Mouse (Mus musculus) thymus, postnatal 14 days (tissue): Measurements from ENCODE around the gene 2410004P03Rik.
"Not testable (repeated sequence)": the region's sequence is repeated elsewhere in the genome, so short reads cannot be mapped to it uniquely, and the experiment has no call there.

Experiments used
- DNase-seq: peaks from one replicate; pipeline ENCODE4 v3.0.0; 2021

2410004P03Rik gene

DNA sequence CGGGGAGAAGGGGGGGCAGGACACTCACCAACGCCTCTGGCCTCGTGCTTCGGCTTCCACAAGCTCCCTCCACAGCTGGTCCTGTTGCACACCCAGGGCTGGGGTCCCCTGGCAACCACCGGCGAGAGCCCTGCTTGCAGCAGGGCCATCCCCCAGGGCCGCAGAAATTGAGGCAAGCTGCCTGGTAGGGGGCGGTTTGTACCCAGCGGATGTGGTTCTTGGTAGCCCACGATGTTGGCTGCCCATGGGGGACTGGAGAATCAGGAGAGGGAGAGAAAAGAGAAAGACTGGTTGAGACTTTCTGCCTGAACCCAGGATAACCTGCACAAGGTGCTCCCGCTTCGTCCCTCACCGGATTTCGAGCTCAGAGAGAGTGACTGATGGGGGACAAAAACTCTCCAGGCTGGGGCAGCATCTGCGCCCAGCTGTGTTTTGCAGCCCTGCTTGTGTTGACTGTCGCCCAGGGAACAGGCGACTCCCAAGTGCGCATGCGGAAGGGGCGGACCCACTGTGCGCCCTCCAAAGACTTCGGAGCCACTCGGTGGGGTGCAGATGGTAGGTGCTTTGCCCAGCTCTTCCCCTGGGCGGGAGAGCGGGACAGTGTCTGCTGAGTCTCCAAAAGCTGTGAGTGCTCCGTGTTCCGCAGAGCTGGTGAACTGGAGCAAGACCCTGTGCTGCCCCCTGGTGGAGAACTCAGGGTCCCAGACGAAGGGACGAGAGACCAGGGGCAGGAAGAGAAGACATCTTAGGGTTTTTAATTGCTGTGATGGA is at the start of gene 2410004P03Rik:
Gene 2410004P03Rik (minus strand): TSS at position 628 of the 771 bp plus-strand sequence.
- DNase-seq = peak; percentile 88

DNA sequence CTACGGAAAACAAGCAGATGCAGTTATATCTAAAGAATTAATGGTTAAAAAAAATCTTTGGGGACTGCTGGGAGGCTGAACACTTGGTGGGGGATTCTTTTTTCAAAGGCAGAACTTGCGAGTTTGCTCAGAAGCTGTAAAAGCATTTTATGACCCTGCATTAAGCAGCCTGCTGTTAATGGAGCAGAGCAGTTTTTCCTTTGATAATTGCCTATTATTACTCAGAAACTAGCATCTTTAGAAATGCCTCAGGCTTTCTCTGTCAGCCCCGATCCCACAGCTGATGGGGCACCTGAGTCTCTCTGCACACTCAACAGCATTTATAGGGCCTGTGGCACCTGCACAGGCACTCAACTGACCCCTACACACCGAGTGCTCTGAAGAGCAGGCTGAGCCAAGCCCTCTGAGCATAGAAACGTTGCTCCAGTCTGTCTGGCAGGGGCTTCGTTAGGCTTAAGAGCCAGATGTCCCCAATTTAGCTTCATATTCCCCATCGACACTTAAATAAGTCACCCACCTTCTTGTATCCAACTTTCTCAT is 49.7 kb upstream of the 2410004P03Rik start:
- DNase-seq = no peak

DNA sequence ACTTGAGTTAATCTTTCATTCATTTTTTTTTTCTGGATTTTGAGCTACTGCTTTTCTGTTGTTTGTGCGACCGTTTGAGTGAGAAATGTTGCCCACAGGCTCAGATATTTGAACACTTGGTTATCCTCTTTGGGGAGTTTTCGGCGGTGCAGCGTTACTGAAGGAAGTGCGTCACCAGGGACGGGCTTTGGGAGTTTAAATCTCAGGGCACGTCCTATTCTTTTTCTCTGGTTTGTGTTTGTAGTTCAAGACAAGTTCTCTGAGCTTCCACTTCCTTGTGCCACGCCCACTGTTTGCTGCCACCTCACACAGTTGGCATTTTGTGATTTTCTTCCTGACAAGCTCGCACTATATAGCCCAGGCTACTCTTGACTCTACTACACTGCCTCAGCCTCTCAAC is 47.0 kb upstream of the 2410004P03Rik start:
- DNase-seq = no peak

GRCm38 (mm10) chr12:17057110-17057509 is 45.6 kb upstream of the 2410004P03Rik start:
- no peak for DNase-seq

DNA sequence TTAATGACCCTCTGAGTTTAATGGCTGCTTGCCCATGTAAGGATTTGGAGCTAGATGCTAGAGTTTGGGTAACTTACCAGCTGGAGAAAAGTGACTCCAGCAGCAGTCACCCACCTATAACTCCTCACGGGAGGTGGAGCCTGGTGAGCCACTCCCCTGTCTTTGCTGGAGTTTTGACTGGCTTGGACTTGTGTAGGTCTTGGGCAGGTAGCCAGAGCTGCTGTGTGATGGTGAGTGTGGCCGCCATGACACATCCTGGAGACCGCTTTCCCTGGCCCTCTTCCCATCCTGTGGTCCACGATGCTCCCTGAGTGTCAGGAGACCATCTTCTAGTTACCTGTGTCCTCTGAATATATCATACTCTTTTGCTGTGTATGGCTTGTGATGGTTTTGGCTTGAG is 44.2 kb upstream of the 2410004P03Rik start:
- no peak for DNase-seq

- DNase-seq = no peak
Observed at GRCm38 (mm10) chr12:17054691-17055090, 43.2 kb upstream of the 2410004P03Rik start.

DNA sequence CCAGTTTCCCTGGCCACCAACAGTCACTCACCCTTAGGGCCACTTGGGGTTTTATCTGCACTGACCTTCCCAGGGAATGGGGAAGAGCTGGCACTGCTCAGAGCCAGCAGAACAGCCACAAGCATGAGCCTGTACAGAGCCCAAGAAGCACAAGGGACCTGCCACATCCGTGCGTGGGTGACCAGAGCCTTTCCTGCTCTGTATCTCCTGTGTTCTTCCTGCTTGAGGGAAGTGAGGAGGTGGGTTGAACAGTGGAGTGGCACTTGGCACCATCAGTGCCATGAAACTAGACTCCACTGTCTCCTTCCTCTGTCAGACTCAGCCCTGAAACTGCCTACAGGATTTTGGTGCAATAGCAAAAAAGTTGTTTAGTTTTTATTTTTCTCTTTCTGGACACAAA is 41.1 kb upstream of the 2410004P03Rik start:
- DNase-seq = no peak

DNA sequence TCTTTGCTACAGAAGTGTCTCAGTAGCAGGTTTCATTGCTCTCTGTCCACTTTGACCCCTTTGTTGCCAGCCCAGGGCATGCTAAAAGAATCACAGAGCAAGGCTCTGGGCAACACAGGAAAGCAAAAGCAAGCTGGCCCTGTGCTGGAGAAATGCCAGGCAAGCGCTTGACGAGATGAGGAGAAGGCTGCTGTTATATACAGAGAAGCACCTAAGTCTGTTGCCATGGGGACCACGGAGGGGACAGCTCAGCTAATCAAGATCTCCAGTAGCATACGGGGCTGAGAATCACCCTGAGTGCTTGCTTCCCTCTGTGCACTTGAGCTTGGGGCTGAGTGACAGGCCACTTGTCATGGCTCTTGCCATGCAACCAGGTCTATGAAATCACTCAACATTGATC is 39.5 kb upstream of the 2410004P03Rik start:
- DNase-seq = no peak

DNA sequence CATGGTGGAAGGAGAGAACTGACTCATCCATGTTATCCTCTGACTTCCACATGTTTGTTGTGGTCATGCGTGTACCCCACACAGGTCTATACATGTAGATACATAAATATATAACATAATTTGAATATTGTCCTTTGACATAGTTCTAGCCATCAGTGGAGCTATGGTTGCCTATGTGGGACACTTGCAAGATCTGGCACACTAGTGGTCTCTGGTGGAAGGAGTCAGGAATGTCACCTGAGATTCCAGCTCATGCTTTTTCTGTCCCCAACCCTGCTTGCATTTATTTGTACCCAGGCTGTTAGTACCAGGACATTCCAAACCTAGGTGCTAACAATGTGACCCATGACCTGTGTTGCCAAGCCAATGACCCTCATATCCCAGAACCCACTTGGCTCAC is 38.3 kb upstream of the 2410004P03Rik start:
- DNase-seq = no peak

- no peak for DNase-seq
Observed at GRCm38 (mm10) chr12:17048979-17049612, 37.6 kb upstream of the 2410004P03Rik start.

DNA sequence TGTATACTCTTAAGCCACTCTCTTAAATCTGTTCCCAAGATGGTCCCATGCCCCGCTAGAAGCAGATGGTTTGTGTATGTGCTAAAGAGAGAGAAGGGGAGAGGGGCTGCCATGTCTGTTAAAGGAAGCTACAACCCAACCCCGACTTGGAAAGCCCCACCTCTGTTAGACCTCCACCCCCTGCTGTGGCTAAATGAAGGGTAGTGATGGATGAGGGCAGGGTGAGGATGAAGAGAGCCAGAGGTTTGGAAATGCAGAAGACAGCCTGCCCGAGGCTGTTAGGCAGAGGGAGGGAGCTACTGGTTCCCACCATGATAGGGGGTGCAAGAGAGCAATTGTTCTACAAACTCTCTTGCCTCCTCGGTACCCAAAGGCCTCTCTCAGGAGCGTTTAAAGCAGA is 31.8 kb upstream of the 2410004P03Rik start:
- DNase-seq = no peak

DNA sequence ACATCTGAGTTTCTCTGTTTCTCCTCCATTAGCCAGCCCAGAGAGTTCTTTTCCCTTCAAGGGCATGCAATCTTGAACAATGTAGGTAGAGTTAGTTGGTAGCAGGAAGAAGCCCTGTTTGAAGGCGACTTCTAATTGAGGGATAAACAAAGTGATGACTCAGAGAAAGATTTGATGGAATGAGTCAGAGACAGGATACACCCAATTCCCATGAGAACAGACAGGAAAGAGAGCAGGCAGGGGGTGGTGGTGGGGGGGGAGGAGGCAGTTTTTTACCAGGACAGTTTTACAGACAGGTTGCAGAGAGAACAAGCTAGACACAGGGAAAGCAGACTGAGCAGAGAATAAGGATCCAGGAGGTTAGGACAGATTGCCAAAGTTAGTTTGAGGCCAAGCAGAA is 29.0 kb upstream of the 2410004P03Rik start:
- DNase-seq = no peak

- no peak for DNase-seq
Observed at GRCm38 (mm10) chr12:17039415-17039814, 27.9 kb upstream of the 2410004P03Rik start.

GRCm38 (mm10) chr12:17038246-17038645 is 26.7 kb upstream of the 2410004P03Rik start:
- DNase-seq = no peak

DNA sequence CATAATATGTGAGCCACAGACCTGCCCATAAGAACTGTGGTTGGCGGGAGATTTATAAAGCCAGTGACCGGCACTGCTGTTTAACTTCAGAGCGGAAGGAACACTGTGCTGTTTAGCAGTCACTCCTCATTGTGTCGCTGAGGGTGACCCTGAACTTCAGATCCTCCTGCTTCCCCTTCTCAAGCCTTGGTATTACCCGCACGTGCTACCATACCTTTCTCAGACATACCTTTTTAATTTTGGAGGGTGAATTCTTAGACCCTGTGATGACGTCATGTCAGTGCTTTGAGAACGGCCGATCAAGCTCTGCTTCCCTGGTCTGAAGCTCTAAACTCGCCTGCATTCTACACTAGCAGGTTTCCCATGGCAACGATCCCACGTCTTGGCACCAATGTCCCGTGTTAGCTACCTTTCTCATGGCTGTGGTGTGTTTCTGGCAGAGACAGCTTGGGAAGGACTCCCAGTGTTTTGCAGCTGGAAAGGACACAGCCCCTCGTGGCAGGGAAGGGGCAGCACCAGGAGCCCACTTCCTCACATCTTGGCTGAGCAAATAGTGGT is 25.6 kb upstream of the 2410004P03Rik start:
- DNase-seq = no peak

DNA sequence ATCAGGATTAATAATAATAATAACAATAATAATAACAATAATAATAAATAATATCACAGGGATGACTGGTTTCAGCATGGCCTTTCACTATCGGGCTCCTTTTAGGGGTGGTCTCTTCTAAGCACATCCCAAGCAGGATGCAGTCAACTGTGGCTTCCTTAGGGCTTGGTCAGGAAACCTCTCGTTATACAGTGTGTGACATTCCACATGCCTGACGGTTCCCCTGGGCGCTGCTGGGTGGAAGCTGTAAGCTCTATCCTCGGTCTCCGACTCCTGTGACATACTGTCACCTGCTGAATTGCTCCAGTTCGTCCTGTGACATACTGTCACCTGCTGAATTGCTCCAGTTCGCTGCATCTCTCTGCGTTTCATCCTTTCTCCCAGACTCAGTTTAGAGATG is 25.0 kb upstream of the 2410004P03Rik start:
- no peak for DNase-seq

GRCm38 (mm10) chr12:17035128-17035527 is 23.6 kb upstream of the 2410004P03Rik start:
- DNase-seq = peak; percentile 64

GRCm38 (mm10) chr12:17034671-17035070 is 23.1 kb upstream of the 2410004P03Rik start:
- DNase-seq = no peak

GRCm38 (mm10) chr12:17033464-17033841 is 21.9 kb upstream of the 2410004P03Rik start:
- peak; percentile 41 for DNase-seq

GRCm38 (mm10) chr12:17032694-17033463 is 21.4 kb upstream of the 2410004P03Rik start:
- DNase-seq = peak; percentile 78

DNA sequence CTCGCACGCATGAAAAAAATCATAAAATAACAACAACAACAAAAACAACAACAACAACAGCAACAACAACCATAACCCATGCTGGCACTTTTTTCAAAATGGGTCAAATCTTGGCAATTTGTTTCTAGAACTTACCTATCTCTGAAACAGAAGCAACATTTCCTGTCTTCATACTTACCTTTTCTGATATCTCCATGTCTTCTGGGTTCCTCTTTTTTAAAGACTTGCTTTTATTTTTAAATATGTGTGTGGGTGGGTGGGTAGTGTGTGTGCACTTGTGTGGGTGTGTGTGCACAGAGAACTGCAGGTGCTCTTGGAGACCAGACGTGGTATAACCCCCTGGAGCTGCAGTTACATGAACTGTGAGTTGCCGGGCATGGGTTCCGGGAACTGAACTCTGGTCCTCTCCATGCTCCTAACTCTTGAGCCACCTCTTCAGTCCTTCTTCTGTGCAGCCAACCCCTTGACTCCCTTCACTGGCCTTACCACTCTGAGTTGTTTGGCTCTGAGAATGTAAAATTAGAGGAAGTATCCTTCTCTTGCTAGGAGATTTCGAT is 13.1 kb upstream of the 2410004P03Rik start:
- DNase-seq = no peak

GRCm38 (mm10) chr12:17022145-17022544 is 10.6 kb upstream of the 2410004P03Rik start:
- no peak for DNase-seq

- not testable (repeated sequence) for DNase-seq
Observed at GRCm38 (mm10) chr12:17021125-17021524, 9.6 kb upstream of the 2410004P03Rik start.
